Mouse (Mus musculus): Measurements from ENCODE around the gene Ddx3x.

DNA sequence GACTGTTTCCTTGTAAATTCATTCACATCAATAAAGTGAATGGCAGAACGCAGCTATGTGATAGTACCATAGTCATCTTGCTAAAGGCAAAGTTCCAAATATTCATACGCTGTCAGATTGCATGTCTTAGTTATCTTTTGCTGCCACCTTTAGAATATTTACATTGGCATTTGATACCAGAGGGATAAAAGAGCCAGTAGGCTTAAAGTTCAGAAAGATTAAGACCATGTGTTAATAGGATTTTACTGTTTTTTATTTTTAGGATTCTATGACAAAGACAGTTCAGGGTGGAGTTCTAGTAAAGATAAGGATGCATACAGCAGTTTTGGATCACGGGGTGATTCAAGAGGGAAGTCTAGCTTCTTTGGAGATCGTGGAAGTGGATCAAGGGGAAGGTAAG, 5.0 kb downstream of the Ddx3x start:
- TF ChIP-seq POLR2A (IDR thresholded peaks at IDR 0.05; ENCODE audit: low read depth, low read length) (no peak), CTCF (conservative IDR thresholded peaks at IDR 0.05; ENCODE audit: insufficient read depth, insufficient read length, low read depth, low read length) (no peak)

Measured in kidney, adult 2 months (tissue).